Mouse (Mus musculus) limb, embryonic 14.5 days (tissue): ENCODE results near the gene Hoxd12. TPM values are rescaled to one million over a fixed set of nuclear protein-coding genes. Genes with fewer than 3 reads are reported as not detected.
A peak's percentile ranks its signal among the peaks of the same experiment; 100 is the strongest.

Source experiments
- ATAC-seq: fragments of 200-750 bp; cut with Nextera tagmentation; 2 replicates; pipeline ENCODE4 v1.8.0; 2017; ENCODE audit warnings: low read depth, moderate number of reproducible peaks, moderate TSS enrichment; ENCODE audit not compliant: low FRiP score
- DNase-seq: peaks from one replicate; pipeline ENCODE4 v3.0.0-alpha.2; 2015; ENCODE audit warnings: low spot score
- H3K27ac ChIP-seq: fragments of 300-500 bp; sonication (generic); replicated peaks from 2 replicates; pipeline ENCODE4 v1.5.1; 2014; ENCODE audit warnings: low read depth, mild to moderate bottlenecking, low read length, moderate library complexity, mixed read lengths
- H3K27me3 ChIP-seq: fragments of 300-500 bp; sonication (generic); 2 replicates; pipeline ENCODE4 v1.6.1; 2014; ENCODE audit warnings: low read length, mixed read lengths; ENCODE audit not compliant: control insufficient read depth, insufficient read depth
- H3K36me3 ChIP-seq: fragments of 300-500 bp; sonication (generic); 2 replicates; pipeline ENCODE4 v1.6.1; 2014; ENCODE audit warnings: mild to moderate bottlenecking, low read length, moderate library complexity, mixed read lengths; ENCODE audit not compliant: control insufficient read depth, insufficient read depth
- H3K4me1 ChIP-seq: fragments of 300-500 bp; sonication (generic); 2 replicates; pipeline ENCODE4 v1.6.1; 2014; ENCODE audit warnings: antibody characterized with exemption, low read length, mixed read lengths; ENCODE audit not compliant: control insufficient read depth, insufficient read depth
- H3K4me2 ChIP-seq: fragments of 300-500 bp; sonication (generic); replicated peaks from 2 replicates; pipeline ENCODE4 v1.6.1; 2014; ENCODE audit warnings: low read depth, mild to moderate bottlenecking, low read length, moderate library complexity; ENCODE audit not compliant: severe bottlenecking
- H3K4me3 ChIP-seq: fragments of 300-500 bp; sonication (generic); replicated peaks from 2 replicates; pipeline ENCODE4 v1.5.1; 2014; ENCODE audit warnings: low read length
- H3K9ac ChIP-seq: fragments of 300-500 bp; sonication (generic); 2 replicates; pipeline ENCODE4 v1.6.1; 2014; ENCODE audit warnings: mild to moderate bottlenecking, low read depth, low read length, moderate library complexity; ENCODE audit not compliant: severe bottlenecking
- H3K9me3 ChIP-seq: fragments of 300-500 bp; sonication (generic); 2 replicates; pipeline ENCODE4 v1.6.1; 2016; ENCODE audit warnings: low read length; ENCODE audit not compliant: control insufficient read depth
- POLR2A ChIP-seq: fragments of 200-500 bp; IDR thresholded peaks from 2 replicates; pipeline ENCODE4 v1.8.0; 2012; ENCODE audit warnings: inconsistent platforms, mild to moderate bottlenecking, moderate library complexity, borderline replicate concordance; ENCODE audit not compliant: insufficient read depth, insufficient read length; ENCODE audit errors: extremely low read depth
- WGBS: fragments of 180-500 bp; shearing (Covaris S2); extraction: QIAGEN DNeasy Blood & Tissue Kit; methylation state at CpG from one replicate; pipeline ENCODE4 v1.1.7; 2014; 5-methylcytosine and 5-hydroxymethylcytosine counted together
- microRNA counts: library from miRNA; unstranded; fragments of <30 nt; microRNA quantifications from one replicate; lab custom pipeline; 2016
- microRNA-seq: library from miRNA; unstranded; fragments of <30 nt; microRNA quantifications from one replicate; pipeline ENCODE4, GENCODE M21; 2016
- polyA plus RNA-seq, 2 experiments: library from polyadenylated mRNA; depleted of rRNA in 1 of 2; stranded (reverse) in 1 of 2; unstranded in 1 of 2; fragments of >200 nt; fragmentation: Nextera tagmentation in 1 of 2; extraction: Ambion mirVana in 1 of 2; gene quantifications; 2 replicates each; pipeline versions ENCODE4 v1.2.1 to v1.2.3; 2012 to 2014

Gene Hoxd12
- polyA plus RNA-seq, 2 experiments: 38.4 to 43.3 TPM

DNA sequence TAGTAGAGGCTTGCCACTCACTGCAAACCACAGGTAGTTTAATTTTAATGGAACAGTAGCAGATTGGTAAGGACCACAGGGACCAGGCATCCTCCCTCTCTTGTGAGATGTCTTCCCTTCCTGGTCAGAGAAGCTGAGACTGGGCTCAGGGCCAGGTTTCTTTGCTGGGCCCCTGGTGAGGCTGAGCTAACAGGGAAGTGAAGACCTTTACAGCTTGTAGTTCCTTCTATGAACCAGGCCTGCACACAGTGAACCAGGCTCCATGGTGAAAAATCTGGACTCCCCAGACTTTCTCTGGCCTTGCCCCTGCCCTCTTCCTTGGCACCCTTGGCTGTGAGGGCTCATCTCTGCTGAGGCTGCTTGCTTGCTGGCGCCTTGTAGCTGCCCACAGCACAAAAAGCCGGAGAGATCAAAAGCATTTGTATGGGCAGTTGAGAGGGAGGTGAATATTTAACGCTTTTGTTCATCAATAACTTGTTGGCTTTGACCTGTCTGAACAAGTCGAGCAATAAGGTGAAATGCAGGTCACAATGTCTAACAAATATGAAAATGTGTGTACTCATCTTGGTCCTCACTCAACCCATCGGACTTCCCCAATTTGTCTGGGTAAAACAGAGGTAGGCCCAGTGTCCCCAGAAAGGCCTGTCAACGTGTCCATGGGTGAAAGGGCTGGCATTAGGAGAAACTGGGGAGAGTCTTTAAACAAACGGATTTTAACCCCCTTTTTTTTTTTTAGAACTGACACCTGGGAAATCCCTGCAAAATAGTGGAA, 49.6 kb downstream of the Hoxd12 start:
- no peak for DNase-seq
- H3K4me1 ChIP-seq: peaks cover 11% of the 10 kb centered on the region

DNA sequence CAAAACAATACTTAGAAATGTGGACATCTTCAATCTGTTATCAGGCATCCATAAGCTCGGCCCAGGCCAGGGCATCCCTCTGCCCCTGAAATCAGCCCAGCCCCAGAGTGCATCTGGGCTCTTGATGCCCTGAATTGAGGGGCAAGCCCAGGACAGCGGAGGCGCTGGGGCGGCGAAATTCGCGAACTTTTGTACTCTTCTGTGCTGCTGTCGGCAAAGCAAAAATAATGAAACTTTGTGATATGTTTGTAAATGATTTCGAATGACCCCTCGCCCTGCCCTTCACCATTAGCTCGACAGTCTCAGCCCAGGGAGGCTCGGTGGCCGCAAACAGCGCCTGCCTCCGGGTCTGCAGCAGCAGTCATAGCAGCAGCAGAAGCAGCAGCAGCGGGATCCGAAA, 50.4 kb downstream of the Hoxd12 start:
- Histone ChIP-seq H3K36me3 (no peaks in the 10 kb centered on the region), H3K9ac (no peak overlapping the region), H3K4me3 (no peak overlapping the region), H3K27me3 (peaks cover 98% of the 10 kb centered on the region), H3K4me2 (no peak overlapping the region), H3K4me1 (peaks cover 11% of the 10 kb centered on the region), H3K9me3 (no peaks in the 10 kb centered on the region), H3K27ac (no peak overlapping the region)
- DNase-seq: no peak
- TF ChIP-seq POLR2A: no peak
- no peak for ATAC-seq
- whole genome bisulfite sequencing: 31% methylated on average over 17 of the region's 17 CpGs

More for the DNA sequence above, 49.6 kb downstream of the Hoxd12 start:
- H3K36me3 ChIP-seq: no peaks in the 10 kb centered on the region
- no peak for TF ChIP-seq POLR2A
- H3K9me3 ChIP-seq: no peaks in the 10 kb centered on the region
- H3K4me2 ChIP-seq: no peak overlapping the region
- H3K27ac ChIP-seq: no peak overlapping the region
- H3K27me3 ChIP-seq: peaks cover 98% of the 10 kb centered on the region
- H3K4me3 ChIP-seq: no peak overlapping the region
- 53% methylated on average over 7 of the region's 7 CpGs for WGBS
- no peak for ATAC-seq
- H3K9ac ChIP-seq: no peak overlapping the region

- WGBS: 45% methylated on average over 5 of the region's 5 CpGs
Observed at GRCm38 (mm10) chr2:74726551-74726950, 51.7 kb downstream of the Hoxd12 start, which contains the start of gene Gm28230. Gm28230 (plus strand) TSS chr2:74726728.

GRCm38 (mm10) chr2:74726973-74727639, 52.3 kb downstream of the Hoxd12 start:
- peaks cover 11% of the 10 kb centered on the region for H3K4me1 ChIP-seq

More at GRCm38 (mm10) chr2:74726551-74726950, 51.7 kb downstream of the Hoxd12 start, which contains the start of gene Gm28230:
- Histone ChIP-seq H3K4me3 (peak within 1 kb of the TSS; percentile 34), H3K9ac (peak within 1 kb of the TSS; percentile 28; the same call in 1 of the 2 replicates), H3K27ac (no peak within 1 kb of the TSS), H3K4me2 (peak within 1 kb of the TSS; percentile 55), H3K9me3 (no peaks in the 10 kb centered on the region), H3K27me3 (peaks cover 98% of the 10 kb centered on the region), H3K36me3 (no peaks in the 10 kb centered on the region), H3K4me1 (peaks cover 11% of the 10 kb centered on the region)
- ATAC-seq (no peak), DNase-seq (no peak)
- no peak for TF ChIP-seq POLR2A

More at GRCm38 (mm10) chr2:74726973-74727639, 52.3 kb downstream of the Hoxd12 start:
- 6% methylated on average over 39 of the region's 43 CpGs for WGBS
- Histone ChIP-seq H3K9me3 (no peaks in the 10 kb centered on the region), H3K4me2 (peak overlapping the region; percentile 55), H3K27ac (no peak overlapping the region), H3K27me3 (peaks cover 98% of the 10 kb centered on the region), H3K4me3 (peak overlapping the region; percentile 34), H3K9ac (peak overlapping the region; percentile 28; the same call in 1 of the 2 replicates), H3K36me3 (no peaks in the 10 kb centered on the region)
- DNase-seq (no peak), ATAC-seq (no peak)
- no peak for TF ChIP-seq POLR2A

MicroRNAs within 50 kb of the gene (microRNA counts, 519-probe panel; counts per million panel counts)
- 3,574 counts per million, percentile 72 among the panel's probes with 10 or more counts for microRNA mmu-miR-10b (lab: Ali Mortazavi, UCI)

Small RNAs within 50 kb of the gene (microRNA-seq; reads per million reads assigned to microRNA genes)
- gene Gm44463 (not detected), gene Mir10b (11,758 reads per million, percentile 94 among the genes with 10 or more reads in this experiment)

Other genes with a start within 250 kb of the Hoxd12 start
- gene Lnpk, start 95.6 kb upstream of the Hoxd12 start, polyA plus RNA-seq (2012; rRNA removed): 26.5 and 27.4 TPM in 2 replicates
- gene Lnpk, start 95.6 kb upstream of the Hoxd12 start, polyA plus RNA-seq (2014; fragmentation: Nextera tagmentation; extraction: Ambion mirVana): 35.3 and 38.4 TPM in 2 replicates
- 8.9 and 15.2 TPM in 2 replicates for gene Evx2, start 15.5 kb upstream of the Hoxd12 start, polyA plus RNA-seq (2012; rRNA removed)
- 2.3 and 3.4 TPM in 2 replicates for gene Evx2, start 15.5 kb upstream of the Hoxd12 start, polyA plus RNA-seq (2014; fragmentation: Nextera tagmentation; extraction: Ambion mirVana)
- 109 and 150 TPM in 2 replicates for gene Hoxd13, start 6.7 kb upstream of the Hoxd12 start, polyA plus RNA-seq (2012; rRNA removed)
- gene Hoxd13, start 6.7 kb upstream of the Hoxd12 start, polyA plus RNA-seq (2014; fragmentation: Nextera tagmentation; extraction: Ambion mirVana): 54.6 and 70.5 TPM in 2 replicates
- gene Hoxd11, start 4.5 kb downstream of the Hoxd12 start, polyA plus RNA-seq (2012; rRNA removed): 40.0 and 60.8 TPM in 2 replicates
- gene Hoxd11, start 4.5 kb downstream of the Hoxd12 start, polyA plus RNA-seq (2014; fragmentation: Nextera tagmentation; extraction: Ambion mirVana): 21.4 and 30.0 TPM in 2 replicates
- 37.9 and 39.4 TPM in 2 replicates for gene Hoxd10, start 16.9 kb downstream of the Hoxd12 start, polyA plus RNA-seq (2012; rRNA removed)
- 18.3 and 26.1 TPM in 2 replicates for gene Hoxd10, start 16.9 kb downstream of the Hoxd12 start, polyA plus RNA-seq (2014; fragmentation: Nextera tagmentation; extraction: Ambion mirVana)
- gene Hoxd9, start 22.7 kb downstream of the Hoxd12 start, polyA plus RNA-seq (2012; rRNA removed): 19.6 and 25.7 TPM in 2 replicates
- 7.6 and 8.7 TPM in 2 replicates for gene Hoxd9, start 22.7 kb downstream of the Hoxd12 start, polyA plus RNA-seq (2014; fragmentation: Nextera tagmentation; extraction: Ambion mirVana)
- gene Hoxd8, start 29.6 kb downstream of the Hoxd12 start, polyA plus RNA-seq (2012; rRNA removed): 12.7 and 13.1 TPM in 2 replicates
- gene Hoxd8, start 29.6 kb downstream of the Hoxd12 start, polyA plus RNA-seq (2014; fragmentation: Nextera tagmentation; extraction: Ambion mirVana): 11.4 and 12.8 TPM in 2 replicates
- gene Hoxd3, start 36.9 kb downstream of the Hoxd12 start, polyA plus RNA-seq (2012; rRNA removed): 2.3 and 2.8 TPM in 2 replicates
- gene Hoxd3, start 36.9 kb downstream of the Hoxd12 start, polyA plus RNA-seq (2014; fragmentation: Nextera tagmentation; extraction: Ambion mirVana): 0.59 and 0.95 TPM in 2 replicates
- 14.7 and 17.8 TPM in 2 replicates for gene Hoxd4, start 36.9 kb downstream of the Hoxd12 start, polyA plus RNA-seq (2012; rRNA removed)
- gene Hoxd4, start 36.9 kb downstream of the Hoxd12 start, polyA plus RNA-seq (2014; fragmentation: Nextera tagmentation; extraction: Ambion mirVana): 0.63 and 0.73 TPM in 2 replicates
- 5.0 and 5.9 TPM in 2 replicates for gene Gm28230, start 51.7 kb downstream of the Hoxd12 start, polyA plus RNA-seq (2012; rRNA removed)
- gene Gm28230, start 51.7 kb downstream of the Hoxd12 start, polyA plus RNA-seq (2014; fragmentation: Nextera tagmentation; extraction: Ambion mirVana): 0.18 and 0.21 TPM in 2 replicates
- gene Hoxd1, start 88.0 kb downstream of the Hoxd12 start, polyA plus RNA-seq (2012; rRNA removed): 0.50 and 0.59 TPM in 2 replicates
- gene Hoxd1, start 88.0 kb downstream of the Hoxd12 start, polyA plus RNA-seq (2014; fragmentation: Nextera tagmentation; extraction: Ambion mirVana): 0.44 and 0.48 TPM in 2 replicates
- 69.0 and 72.4 TPM in 2 replicates for gene Mtx2, start 150.8 kb downstream of the Hoxd12 start, polyA plus RNA-seq (2012; rRNA removed)
- gene Mtx2, start 150.8 kb downstream of the Hoxd12 start, polyA plus RNA-seq (2014; fragmentation: Nextera tagmentation; extraction: Ambion mirVana): 121 and 132 TPM in 2 replicates